Mouse (Mus musculus) testis, adult 2 months (tissue): ENCODE measurements around the gene Rundc1.

Source experiments
- CTCF ChIP-seq: fragments of 200-500 bp; IDR thresholded peaks from 2 replicates; pipeline ENCODE4 v1.5.1; 2012; ENCODE audit warnings: low read depth, mild to moderate bottlenecking, inconsistent platforms, low read length, moderate library complexity; ENCODE audit not compliant: control insufficient read depth, insufficient read depth, insufficient replicate concordance
- POLR2A ChIP-seq: fragments of 200-500 bp; IDR thresholded peaks from 2 replicates; pipeline ENCODE4 v1.6.1; 2012; ENCODE audit warnings: low read depth, mild to moderate bottlenecking, inconsistent platforms, low read length, moderate library complexity; ENCODE audit not compliant: control insufficient read depth

- TF ChIP-seq CTCF (no peak), POLR2A (peak; percentile 79)
Observed at GRCm38 (mm10) chr11:101417101-101417855, 7.6 kb upstream of the Rundc1 start, which contains the start of gene Aarsd1.
